Mouse (Mus musculus) testis, adult 2 months (tissue): ENCODE data around the gene Nav2. TPM values are rescaled to one million over a fixed set of nuclear protein-coding genes. Genes with fewer than 3 reads are reported as not detected.

ENCODE experiments used
- H3K27ac ChIP-seq: fragments of 200-500 bp; 2 replicates; pipeline ENCODE4 v1.5.1; 2012; ENCODE audit warnings: low read depth, low read length; ENCODE audit not compliant: control insufficient read depth, insufficient read depth
- H3K27me3 ChIP-seq: fragments of 200-500 bp; 2 replicates; pipeline ENCODE4 v1.6.1; 2012; ENCODE audit warnings: mild to moderate bottlenecking, low read length, moderate library complexity; ENCODE audit not compliant: control insufficient read depth, insufficient read depth
- H3K36me3 ChIP-seq: fragments of 200-500 bp; 2 replicates; pipeline ENCODE4 v1.6.1; 2012; ENCODE audit warnings: mild to moderate bottlenecking, low read length; ENCODE audit not compliant: control insufficient read depth, insufficient read depth
- H3K4me1 ChIP-seq: fragments of 200-500 bp; 2 replicates; pipeline ENCODE4 v1.6.1; 2012; ENCODE audit warnings: low read length; ENCODE audit not compliant: control insufficient read depth, insufficient read depth
- H3K4me3 ChIP-seq: fragments of 200-500 bp; 2 replicates; pipeline ENCODE4 v1.5.1; 2012; ENCODE audit warnings: low read depth, mild to moderate bottlenecking, low read length, moderate library complexity, mixed read lengths; ENCODE audit not compliant: control insufficient read depth
- CTCF ChIP-seq: fragments of 200-500 bp; IDR thresholded peaks from 2 replicates; pipeline ENCODE4 v1.5.1; 2012; ENCODE audit warnings: low read depth, mild to moderate bottlenecking, inconsistent platforms, low read length, moderate library complexity; ENCODE audit not compliant: control insufficient read depth, insufficient read depth, insufficient replicate concordance
- POLR2A ChIP-seq: fragments of 200-500 bp; IDR thresholded peaks from 2 replicates; pipeline ENCODE4 v1.6.1; 2012; ENCODE audit warnings: low read depth, mild to moderate bottlenecking, inconsistent platforms, low read length, moderate library complexity; ENCODE audit not compliant: control insufficient read depth
- polyA plus RNA-seq: library from polyadenylated mRNA; depleted of rRNA; stranded (reverse); fragments of >200 nt; gene quantifications from 2 replicates; pipeline ENCODE4 v1.2.3, GENCODE M21; 2012

Nav2 gene
- polyA plus RNA-seq, 1 experiment = 20.8 TPM

- Histone ChIP-seq H3K27ac (no peak overlapping the region), H3K36me3 (no peaks in the 10 kb centered on the region), H3K4me1 (peaks cover 2% of the 10 kb centered on the region; the same call in 1 of the 2 replicates), H3K4me3 (no peak overlapping the region), H3K27me3 (no peaks in the 10 kb centered on the region)
- no peak for TF ChIP-seq CTCF
Measured at GRCm38 (mm10) chr7:49185991-49186390, 277.5 kb downstream of the Nav2 start.

DNA sequence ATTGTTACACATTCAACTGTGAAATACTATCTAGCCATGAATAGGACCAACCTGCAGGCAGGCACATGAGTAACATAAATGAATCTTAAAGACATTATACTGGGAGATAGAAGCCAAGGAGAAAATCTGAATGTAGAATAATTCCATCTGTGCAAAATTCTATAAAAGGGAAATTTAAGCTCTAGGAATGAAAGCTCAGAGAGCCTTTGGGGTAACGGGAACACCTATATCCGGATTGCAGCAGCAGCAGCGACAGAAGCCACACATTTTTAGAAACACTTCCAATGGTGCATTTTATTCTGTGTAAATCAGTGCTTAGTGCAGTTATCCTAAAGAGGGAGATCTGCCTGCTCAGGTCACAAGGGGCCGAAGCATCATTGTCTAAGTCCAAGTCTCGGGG is 280.8 kb downstream of the Nav2 start:
- no peak overlapping the region for H3K27ac ChIP-seq
- TF ChIP-seq POLR2A (no peak), CTCF (no peak)
- H3K27me3 ChIP-seq = no peaks in the 10 kb centered on the region
- peaks cover 2% of the 10 kb centered on the region; the same call in 1 of the 2 replicates for H3K4me1 ChIP-seq
- H3K36me3 ChIP-seq = no peaks in the 10 kb centered on the region
- no peak overlapping the region for H3K4me3 ChIP-seq

GRCm38 (mm10) chr7:49190231-49190985 is 281.9 kb downstream of the Nav2 start:
- no peaks in the 10 kb centered on the region for H3K27me3 ChIP-seq
- no peak overlapping the region for H3K4me3 ChIP-seq
- H3K36me3 ChIP-seq = no peaks in the 10 kb centered on the region
- H3K27ac ChIP-seq = no peak overlapping the region
- peaks cover 2% of the 10 kb centered on the region; the same call in 1 of the 2 replicates for H3K4me1 ChIP-seq
- TF ChIP-seq CTCF = no peak
- TF ChIP-seq POLR2A = no peak

- TF ChIP-seq CTCF = no peak
- no peak for TF ChIP-seq POLR2A
- Histone ChIP-seq H3K27me3 (no peaks in the 10 kb centered on the region), H3K4me3 (no peak overlapping the region), H3K36me3 (no peaks in the 10 kb centered on the region), H3K4me1 (peaks cover 2% of the 10 kb centered on the region; the same call in 1 of the 2 replicates), H3K27ac (no peak overlapping the region)
Measured at GRCm38 (mm10) chr7:49191081-49191678, 282.7 kb downstream of the Nav2 start.

DNA sequence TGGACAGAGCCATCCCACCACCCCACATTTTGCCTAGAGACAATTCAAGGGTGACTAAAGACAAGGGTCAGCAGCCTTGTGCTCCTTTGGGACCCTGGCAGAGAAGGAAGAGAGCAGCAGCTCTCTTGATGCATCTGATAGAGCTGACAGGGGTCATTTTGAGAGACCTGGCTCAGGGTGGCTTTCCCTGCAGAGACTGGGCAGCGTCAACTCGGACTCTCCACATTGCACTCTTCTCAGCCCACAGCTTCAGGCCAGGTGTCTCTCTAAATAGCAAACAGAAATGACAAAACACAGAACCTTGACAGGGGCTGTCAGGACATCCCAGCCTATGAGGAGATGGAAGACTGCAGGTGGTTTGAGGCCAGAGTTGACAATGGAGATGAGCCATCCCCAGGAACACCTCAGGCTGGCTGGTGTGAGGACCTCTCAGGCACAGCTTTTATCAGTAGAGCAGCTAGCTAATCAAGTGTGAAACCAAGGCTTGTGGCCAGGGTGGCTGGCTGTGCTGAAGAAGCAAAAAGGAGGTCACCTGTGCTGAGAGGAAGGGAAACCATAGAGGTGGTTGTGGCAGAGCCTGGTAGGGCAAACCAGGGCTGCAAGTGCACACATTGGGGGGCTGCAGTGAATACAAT is 283.7 kb downstream of the Nav2 start:
- Histone ChIP-seq H3K27me3 (no peaks in the 10 kb centered on the region), H3K36me3 (no peaks in the 10 kb centered on the region), H3K27ac (no peak overlapping the region), H3K4me1 (peaks cover 2% of the 10 kb centered on the region; the same call in 1 of the 2 replicates), H3K4me3 (no peak overlapping the region)
- TF ChIP-seq POLR2A (no peak), CTCF (no peak)

DNA sequence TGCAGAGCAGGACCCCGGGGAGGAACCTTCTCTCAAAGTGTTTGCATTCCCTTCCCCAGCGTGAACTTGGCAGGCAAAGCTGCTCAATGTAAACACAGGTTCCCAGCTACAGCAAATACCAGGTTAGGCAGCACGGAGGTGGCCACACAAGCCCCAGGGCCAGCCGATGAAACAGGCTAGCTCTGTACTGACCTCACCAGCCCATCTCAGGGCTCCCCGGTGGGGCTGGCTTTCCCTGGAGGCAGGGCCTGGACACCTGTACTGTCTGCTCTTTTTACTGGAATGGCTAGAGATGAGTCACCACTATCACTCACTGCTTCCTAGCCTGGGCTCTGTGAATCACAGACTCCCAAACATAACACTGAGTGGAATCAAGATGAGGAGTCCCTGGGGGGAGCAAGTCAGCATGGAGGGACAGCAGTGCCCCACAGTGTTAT is 287.2 kb downstream of the Nav2 start:
- Histone ChIP-seq H3K27ac (no peak overlapping the region), H3K36me3 (no peaks in the 10 kb centered on the region), H3K4me3 (no peak overlapping the region), H3K4me1 (no peaks in the 10 kb centered on the region), H3K27me3 (no peaks in the 10 kb centered on the region)
- no peak for TF ChIP-seq POLR2A
- no peak for TF ChIP-seq CTCF

DNA sequence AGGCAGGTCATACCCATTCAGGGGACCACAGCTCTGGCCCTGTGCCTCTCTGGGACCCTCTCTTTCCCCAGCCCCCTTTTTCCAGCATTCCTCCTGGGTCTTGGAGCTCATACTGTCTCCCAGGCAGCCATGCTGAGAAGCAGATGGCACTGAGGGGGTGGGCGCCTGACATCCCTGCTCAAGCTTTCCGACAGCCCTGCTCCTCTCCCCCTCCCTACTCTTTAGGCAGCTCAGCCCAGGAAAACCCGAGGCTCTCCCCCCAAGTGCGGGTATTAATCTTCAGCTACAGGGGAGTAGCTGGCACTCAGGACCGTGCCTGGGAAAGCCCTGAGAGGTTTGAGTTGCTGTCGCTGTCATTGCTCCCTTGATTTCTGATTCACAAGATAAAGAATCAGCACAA is 290.9 kb downstream of the Nav2 start:
- Histone ChIP-seq H3K27me3 (no peaks in the 10 kb centered on the region), H3K4me1 (no peaks in the 10 kb centered on the region), H3K36me3 (no peaks in the 10 kb centered on the region), H3K4me3 (no peak overlapping the region), H3K27ac (no peak overlapping the region)
- TF ChIP-seq CTCF (no peak), POLR2A (no peak)

DNA sequence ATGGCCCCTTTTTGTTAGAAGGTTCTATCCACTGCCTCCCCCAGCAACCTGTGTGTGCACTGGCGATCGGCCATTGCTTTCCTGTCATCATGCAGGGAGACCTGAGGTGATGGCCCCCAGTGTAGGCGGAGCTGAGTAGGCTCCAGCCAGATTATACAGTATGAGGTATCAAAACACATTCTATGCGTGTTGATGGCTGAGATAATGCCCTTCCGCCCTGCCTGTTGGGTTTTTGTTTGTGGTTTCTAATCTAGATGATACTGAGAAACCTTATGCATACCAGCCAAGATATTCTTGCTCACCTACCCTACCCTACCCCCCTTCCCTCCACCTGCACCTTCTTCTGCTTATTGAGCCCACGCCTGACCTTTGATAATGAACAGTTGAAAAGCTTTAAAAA is 291.8 kb downstream of the Nav2 start:
- TF ChIP-seq POLR2A (no peak), CTCF (no peak)
- no peak overlapping the region for H3K4me3 ChIP-seq
- no peaks in the 10 kb centered on the region for H3K4me1 ChIP-seq
- no peak overlapping the region for H3K27ac ChIP-seq
- no peaks in the 10 kb centered on the region for H3K36me3 ChIP-seq
- H3K27me3 ChIP-seq = no peaks in the 10 kb centered on the region
